Mouse (Mus musculus) gastrocnemius, adult 2 months (tissue): ENCODE data around the gene Inpp4a. TPM values are rescaled to one million over a fixed set of nuclear protein-coding genes. Genes with fewer than 3 reads are reported as not detected.

Experiments used
- DNase-seq: peaks from one replicate; pipeline ENCODE4 v3.0.0; 2022
- H3K27ac ChIP-seq: fragments of 200-600 bp; 2 replicates; pipeline ENCODE4 v1.8.1; 2022; ENCODE audit warnings: mild to moderate bottlenecking
- H3K4me3 ChIP-seq: fragments of 200-600 bp; 2 replicates; pipeline ENCODE4 v1.8.1; 2022; ENCODE audit warnings: mild to moderate bottlenecking, moderate library complexity
- CTCF ChIP-seq: fragments of 200-600 bp; IDR thresholded peaks from 2 replicates; pipeline ENCODE4 v1.8.1; 2022; ENCODE audit warnings: antibody characterized with exemption, mild to moderate bottlenecking, moderate library complexity
- intact Hi-C: fragments of 180-260 bp; cut with DNase I; formaldehyde crosslinking; loops from one replicate; pipeline ENCODE4 v1.15.1; 2025
- total RNA-seq, 2 experiments: library from RNA; stranded (reverse); gene quantifications; 2 replicates each; pipeline ENCODE4 v1.2.3; 2021

The Inpp4a gene
- total RNA-seq, 2 experiments from 2014 or later: 18.0 to 19.5 TPM

DNA sequence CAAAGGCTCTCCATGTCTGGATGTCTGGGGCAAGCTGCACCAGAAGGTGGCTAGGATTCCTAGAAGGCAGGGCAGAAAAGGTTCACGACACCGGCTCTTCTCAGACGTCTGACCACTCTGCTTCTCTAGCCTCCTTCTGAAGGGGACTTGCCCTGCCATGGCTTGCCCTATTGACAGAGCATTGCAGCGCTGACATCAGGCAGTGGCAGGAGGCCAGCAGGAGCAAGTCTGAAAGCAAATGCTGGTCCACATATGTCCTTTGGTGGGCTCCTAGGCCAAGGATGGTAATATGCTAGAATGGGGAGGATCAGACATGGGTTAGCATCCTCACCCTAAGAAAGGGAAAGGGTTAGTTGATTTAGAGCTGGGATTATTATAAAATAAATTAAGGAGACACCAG lies 30.2 kb downstream of the Inpp4a start:
- intact Hi-C loops: no loop called here
- DNase-seq: no peak
- Histone ChIP-seq H3K27ac (no peak overlapping the region), H3K4me3 (no peak overlapping the region)
- TF ChIP-seq CTCF: no peak

- no peak for TF ChIP-seq CTCF
- no peak overlapping the region for H3K4me3 ChIP-seq
- H3K27ac ChIP-seq: no peak overlapping the region
- DNase-seq: no peak
- intact Hi-C loops: no loop called here
Observed at GRCm38 (mm10) chr1:37332756-37333155, 33.1 kb downstream of the Inpp4a start.

DNA sequence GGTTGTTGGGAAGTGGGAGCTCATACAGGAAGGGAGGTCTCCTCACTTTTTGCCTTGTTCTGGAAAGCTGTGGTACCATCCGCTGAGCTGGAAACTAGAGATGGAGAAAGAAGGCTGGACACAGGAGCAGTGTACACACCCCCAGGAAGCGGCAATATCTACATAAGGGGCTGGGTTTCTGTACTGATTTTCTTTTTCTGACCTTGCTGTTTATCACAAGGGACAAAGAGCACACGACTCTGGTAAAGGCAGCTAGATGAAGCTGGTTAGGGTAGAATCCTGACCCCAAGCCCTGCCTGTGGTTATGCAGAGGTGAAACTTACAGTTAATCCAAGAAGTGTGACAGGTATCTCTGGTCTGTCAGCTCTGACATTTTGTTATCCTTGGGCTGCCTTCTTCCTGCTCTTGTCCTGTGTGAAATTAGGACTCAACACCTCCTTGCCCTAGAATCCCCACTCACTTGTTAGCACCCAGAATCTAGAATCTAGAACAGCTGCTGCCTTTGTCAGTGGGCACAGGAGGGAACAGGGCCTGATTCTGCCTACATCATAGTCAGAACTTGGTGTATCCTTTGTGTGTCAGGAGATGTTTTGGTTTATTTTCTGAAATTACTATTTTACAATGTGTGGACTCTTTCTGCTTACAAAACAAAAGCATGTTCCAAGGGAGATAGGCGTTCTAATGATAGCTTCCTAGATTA lies 34.2 kb downstream of the Inpp4a start:
- no peak for TF ChIP-seq CTCF
- Histone ChIP-seq H3K4me3 (no peak overlapping the region), H3K27ac (no peak overlapping the region)
- intact Hi-C loops: no loop called here
- DNase-seq: no peak

DNA sequence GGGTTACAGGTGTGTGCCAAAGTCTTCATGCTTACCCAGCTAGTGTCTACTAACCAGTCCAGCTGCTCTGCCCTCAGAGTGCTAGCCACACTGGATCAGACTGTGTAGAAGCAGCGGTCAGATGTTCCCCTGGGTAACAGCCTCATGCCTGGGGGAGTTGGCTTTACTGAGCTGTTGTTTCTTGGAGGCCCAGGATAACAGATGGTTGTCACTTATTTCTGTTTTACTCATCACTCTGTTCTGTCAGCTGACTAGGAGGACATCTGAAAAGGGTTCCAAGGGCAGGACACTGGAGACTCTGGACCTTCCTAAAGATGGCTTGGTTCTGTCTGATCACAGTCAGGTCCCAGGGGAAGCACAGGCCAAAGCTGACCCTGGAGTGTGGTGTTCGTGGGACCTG lies 36.4 kb downstream of the Inpp4a start:
- intact Hi-C loops: no loop called here
- no peak overlapping the region for H3K4me3 ChIP-seq
- H3K27ac ChIP-seq: no peak overlapping the region
- no peak for TF ChIP-seq CTCF
- no peak for DNase-seq

DNA sequence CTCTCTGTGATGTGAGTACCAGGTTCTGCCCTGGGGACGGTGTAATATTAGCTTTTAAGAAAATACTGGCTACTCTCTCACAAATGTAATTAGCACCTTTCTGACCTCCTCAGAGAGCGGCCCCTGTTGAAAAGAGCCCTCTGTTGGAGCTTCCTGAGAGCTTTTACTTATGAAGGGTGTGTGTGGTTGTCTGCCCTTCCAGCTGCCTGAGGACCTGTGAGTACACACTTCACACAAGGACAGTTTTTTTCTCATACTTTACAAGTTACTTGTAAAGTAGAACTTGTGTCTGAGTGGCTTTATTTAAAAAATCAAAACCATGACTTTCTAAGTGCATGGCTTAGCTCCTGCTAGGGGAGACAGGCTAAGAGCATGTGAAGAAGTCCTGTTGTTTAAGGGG lies 37.1 kb downstream of the Inpp4a start:
- Histone ChIP-seq H3K27ac (no peak overlapping the region), H3K4me3 (no peak overlapping the region)
- intact Hi-C loops: no loop called here
- TF ChIP-seq CTCF: no peak
- DNase-seq: no peak

DNA sequence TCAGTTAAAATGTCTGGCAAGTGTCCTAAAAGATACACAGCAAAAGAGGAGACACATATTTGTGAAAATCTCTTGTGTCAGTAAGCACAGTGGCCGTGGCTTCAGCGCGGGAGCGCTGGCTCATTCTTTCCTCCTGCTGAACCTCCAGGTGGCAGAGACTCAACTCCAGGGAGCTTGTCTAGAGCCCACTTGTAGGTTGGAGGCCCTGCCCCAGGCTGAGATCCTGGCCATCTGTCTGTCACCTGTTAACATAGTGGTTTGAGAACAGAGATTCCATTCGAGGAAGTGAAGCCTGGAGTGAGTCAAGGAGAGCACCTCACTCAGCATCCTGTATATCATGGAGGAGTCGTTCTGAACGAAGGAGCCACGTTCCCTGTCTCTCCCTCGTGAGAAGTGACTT lies 37.6 kb downstream of the Inpp4a start:
- Histone ChIP-seq H3K27ac (no peak overlapping the region), H3K4me3 (no peak overlapping the region)
- no peak for TF ChIP-seq CTCF
- DNase-seq: no peak
- intact Hi-C loops: no loop called here

GRCm38 (mm10) chr1:37339144-37339543 lies 39.5 kb downstream of the Inpp4a start:
- Histone ChIP-seq H3K4me3 (no peak overlapping the region), H3K27ac (no peak overlapping the region)
- no peak for DNase-seq
- no peak for TF ChIP-seq CTCF
- intact Hi-C loops: no loop called here

- peak overlapping the region; percentile 74 for H3K27ac ChIP-seq
- H3K4me3 ChIP-seq: no peak overlapping the region
- intact Hi-C loops: no loop called here
- no peak for TF ChIP-seq CTCF
- DNase-seq: no peak
Observed at GRCm38 (mm10) chr1:37341347-37341746, 41.7 kb downstream of the Inpp4a start.

DNA sequence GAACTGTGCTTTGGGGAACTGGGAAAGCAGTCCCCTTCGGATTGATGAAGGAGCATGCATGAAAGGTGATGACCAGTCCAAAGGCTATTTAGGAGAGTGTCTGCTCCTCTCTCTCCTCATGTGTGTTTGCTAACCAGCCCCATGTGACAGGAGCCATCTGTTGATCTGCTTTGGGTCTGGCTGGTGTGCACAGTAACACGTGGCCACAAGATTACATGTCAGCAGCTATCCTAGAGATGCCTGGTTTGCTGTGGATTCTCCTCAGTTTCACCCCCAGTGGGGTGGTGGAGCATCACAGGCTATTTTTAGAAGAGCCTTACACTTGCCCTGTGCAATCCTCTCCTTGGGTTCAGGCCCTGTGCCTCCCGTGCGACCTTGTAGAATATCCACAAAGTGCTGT lies 42.2 kb downstream of the Inpp4a start:
- TF ChIP-seq CTCF: peak; percentile 8; the same call in 1 of the 2 replicates
- intact Hi-C loops: no loop called here
- Histone ChIP-seq H3K27ac (peak overlapping the region; percentile 74), H3K4me3 (no peak overlapping the region)
- DNase-seq: peak; percentile 70

- no peak for TF ChIP-seq CTCF
- intact Hi-C loops: no loop called here
- H3K27ac ChIP-seq: peak overlapping the region; percentile 74
- DNase-seq: no peak
- H3K4me3 ChIP-seq: no peak overlapping the region
Observed at GRCm38 (mm10) chr1:37342524-37342923, 42.9 kb downstream of the Inpp4a start.

DNA sequence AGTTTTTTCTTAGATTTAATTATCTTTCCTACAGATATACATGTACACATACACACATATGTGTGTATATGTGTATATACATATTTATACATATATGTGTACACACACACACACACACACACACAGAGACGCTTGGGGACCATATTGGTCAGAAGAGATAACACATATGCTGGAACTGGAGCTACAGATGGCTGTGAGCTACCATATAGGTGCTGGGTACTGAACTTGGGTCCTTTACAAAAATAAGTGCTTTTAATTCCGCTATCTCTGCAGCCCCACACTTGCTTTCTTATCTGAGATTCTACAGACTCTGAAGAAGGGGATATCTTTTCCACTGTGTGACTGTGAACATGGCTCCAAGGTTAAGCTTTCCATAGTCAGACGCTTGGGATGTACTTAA lies 43.6 kb downstream of the Inpp4a start:
- H3K27ac ChIP-seq: no peak overlapping the region
- no peak for DNase-seq
- no peak for TF ChIP-seq CTCF
- intact Hi-C loops: no loop called here
- no peak overlapping the region for H3K4me3 ChIP-seq

- peak overlapping the region; percentile 1; the same call in 1 of the 2 replicates for H3K27ac ChIP-seq
Observed at GRCm38 (mm10) chr1:37344223-37344916, 44.7 kb downstream of the Inpp4a start.

DNA sequence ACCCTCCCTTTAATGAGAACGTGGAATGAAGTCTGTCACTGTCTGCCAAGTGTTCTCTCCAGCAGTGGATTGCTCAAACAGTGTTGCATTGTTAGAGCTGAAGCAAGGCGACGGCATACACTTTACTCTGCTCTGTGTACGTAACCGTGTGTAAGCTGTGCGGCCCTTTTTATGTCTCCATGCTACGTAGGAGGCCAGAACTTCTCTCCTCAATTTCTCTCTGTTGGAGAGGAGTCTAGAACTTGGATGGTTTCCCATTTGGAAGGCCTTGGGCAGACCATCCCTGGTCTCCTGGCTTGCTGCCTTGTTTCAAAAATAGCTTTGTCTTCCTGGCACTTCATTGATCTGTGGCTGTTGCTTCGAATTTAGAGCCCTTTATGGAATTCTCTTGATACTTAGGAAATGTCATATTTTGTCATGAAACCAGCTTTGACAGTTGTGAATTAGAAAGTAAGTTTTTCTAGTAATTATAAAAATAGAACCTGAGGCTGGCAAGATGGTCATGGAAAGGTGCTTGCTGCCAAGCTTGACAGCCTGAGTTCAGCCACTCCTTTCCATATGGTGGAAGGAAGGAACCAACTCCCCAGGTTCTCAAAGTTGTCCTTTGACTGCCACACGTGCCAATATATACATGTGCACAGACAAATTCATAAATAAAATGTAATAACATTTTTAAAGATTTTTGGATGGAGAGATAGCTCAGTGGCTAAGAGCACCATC lies 47.9 kb downstream of the Inpp4a start:
- H3K27ac ChIP-seq: peak overlapping the region; percentile 32; the same call in 1 of the 2 replicates
- DNase-seq: no peak
- TF ChIP-seq CTCF: no peak
- no peak overlapping the region for H3K4me3 ChIP-seq
- intact Hi-C loops: loop anchor here (5.0 kb wide), 1 partner anchor 45 kb away; no protein-coding TSS in a partner anchor

More at GRCm38 (mm10) chr1:37344223-37344916, 44.7 kb downstream of the Inpp4a start:
- intact Hi-C loops: no loop called here
- no peak for TF ChIP-seq CTCF
- H3K4me3 ChIP-seq: no peak overlapping the region
- no peak for DNase-seq
